Mouse (Mus musculus): ENCODE data around the gene Dbp. TPM values are rescaled to one million over a fixed set of nuclear protein-coding genes. Genes with fewer than 3 reads are reported as not detected.
A peak's percentile ranks its signal among the peaks of the same experiment; 100 is the strongest.

Gene Dbp
- polyA plus RNA-seq, 1 experiment from 2014 or later: 6.8 TPM

- H3K27ac ChIP-seq (ENCODE audit: low read length): no peak within 1 kb of the TSS
- ATAC-seq: peak; percentile 11
- DNase-seq (ENCODE audit: low spot score): peak; percentile 59
Observed at GRCm38 (mm10) chr7:45720413-45721233, 15.7 kb downstream of the Dbp start, which contains the start of gene Fam83e. Fam83e (plus strand) TSS chr7:45721212.

GRCm38 (mm10) chr7:45721234-45721571, 16.3 kb downstream of the Dbp start:
- Histone ChIP-seq H3K9me3 (ENCODE audit: low read length) (no peaks in the 10 kb centered on the region), H3K4me1 (ENCODE audit: insufficient read depth, low read depth, low read length) (peaks cover 10% of the 10 kb centered on the region; the same call in 1 of the 2 replicates), H3K36me3 (ENCODE audit: insufficient read depth, low read length) (peaks cover 23% of the 10 kb centered on the region), H3K27ac (ENCODE audit: low read length) (no peak overlapping the region), H3K4me2 (replicated peaks; ENCODE audit: low read depth, low read length) (no peak overlapping the region), H3K27me3 (replicated peaks; ENCODE audit: insufficient read depth, low read length) (no peaks in the 10 kb centered on the region), H3K9ac (replicated peaks; ENCODE audit: low read depth) (no peak overlapping the region), H3K4me3 (ENCODE audit: low read depth, low read length) (no peak overlapping the region)
- WGBS: 56% methylated on average over 7 of the region's 7 CpGs
- ATAC-seq (no peak), DNase-seq (ENCODE audit: low spot score) (no peak)
- no peak for TF ChIP-seq EP300 (IDR thresholded peaks at IDR 0.05)
- no peak for TF ChIP-seq CTCF (IDR thresholded peaks at IDR 0.05)

More at GRCm38 (mm10) chr7:45720413-45721233, 15.7 kb downstream of the Dbp start, which contains the start of gene Fam83e:
- TF ChIP-seq EP300 (IDR thresholded peaks at IDR 0.05) (no peak), CTCF (IDR thresholded peaks at IDR 0.05) (peak; percentile 46)
- Histone ChIP-seq H3K9ac (replicated peaks; ENCODE audit: low read depth) (no peak within 1 kb of the TSS), H3K4me2 (replicated peaks; ENCODE audit: low read depth, low read length) (no peak within 1 kb of the TSS), H3K4me3 (ENCODE audit: low read depth, low read length) (no peak within 1 kb of the TSS), H3K27me3 (replicated peaks; ENCODE audit: insufficient read depth, low read length) (no peaks in the 10 kb centered on the region), H3K36me3 (ENCODE audit: insufficient read depth, low read length) (peaks cover 23% of the 10 kb centered on the region), H3K4me1 (ENCODE audit: insufficient read depth, low read depth, low read length) (peaks cover 16% of the 10 kb centered on the region), H3K9me3 (ENCODE audit: low read length) (no peaks in the 10 kb centered on the region)
- 65% methylated on average over 12 of the region's 14 CpGs for WGBS

- Histone ChIP-seq H3K4me2 (replicated peaks; ENCODE audit: low read depth, low read length) (no peak overlapping the region), H3K4me3 (ENCODE audit: low read depth, low read length) (no peak overlapping the region), H3K27ac (ENCODE audit: low read length) (no peak overlapping the region), H3K36me3 (ENCODE audit: insufficient read depth, low read length) (peaks cover 23% of the 10 kb centered on the region), H3K9me3 (ENCODE audit: low read length) (no peaks in the 10 kb centered on the region), H3K9ac (replicated peaks; ENCODE audit: low read depth) (no peak overlapping the region), H3K4me1 (ENCODE audit: insufficient read depth, low read depth, low read length) (peaks cover 4% of the 10 kb centered on the region; the same call in 1 of the 2 replicates), H3K27me3 (replicated peaks; ENCODE audit: insufficient read depth, low read length) (no peaks in the 10 kb centered on the region)
- DNase-seq (ENCODE audit: low spot score) (no peak), ATAC-seq (no peak)
- WGBS: 56% methylated on average over 13 of the region's 13 CpGs
- TF ChIP-seq EP300 (IDR thresholded peaks at IDR 0.05) (no peak), CTCF (IDR thresholded peaks at IDR 0.05) (no peak)
Observed at GRCm38 (mm10) chr7:45721642-45722347, 16.9 kb downstream of the Dbp start.

- no peak overlapping the region for H3K4me3 ChIP-seq (ENCODE audit: low read depth, low read length)
- peaks cover 23% of the 10 kb centered on the region for H3K36me3 ChIP-seq (ENCODE audit: insufficient read depth, low read length)
- H3K4me2 ChIP-seq (replicated peaks; ENCODE audit: low read depth, low read length): no peak overlapping the region
- H3K27ac ChIP-seq (ENCODE audit: low read length): no peak overlapping the region
- no peak for DNase-seq (ENCODE audit: low spot score)
- H3K4me1 ChIP-seq (ENCODE audit: insufficient read depth, low read depth, low read length): peaks cover 2% of the 10 kb centered on the region; the same call in 1 of the 2 replicates
- no peak for ATAC-seq
- H3K9ac ChIP-seq (replicated peaks; ENCODE audit: low read depth): no peak overlapping the region
- TF ChIP-seq EP300 (IDR thresholded peaks at IDR 0.05) (no peak), CTCF (IDR thresholded peaks at IDR 0.05) (no peak)
- H3K27me3 ChIP-seq (replicated peaks; ENCODE audit: insufficient read depth, low read length): no peaks in the 10 kb centered on the region
- no peaks in the 10 kb centered on the region for H3K9me3 ChIP-seq (ENCODE audit: low read length)
- WGBS: 69% methylated on average over 13 of the region's 13 CpGs
Observed at GRCm38 (mm10) chr7:45722348-45722713, 17.4 kb downstream of the Dbp start.

GRCm38 (mm10) chr7:45723301-45723700, 18.4 kb downstream of the Dbp start:
- Histone ChIP-seq H3K4me1 (ENCODE audit: insufficient read depth, low read depth, low read length) (peaks cover 2% of the 10 kb centered on the region; the same call in 1 of the 2 replicates), H3K36me3 (ENCODE audit: insufficient read depth, low read length) (peaks cover 23% of the 10 kb centered on the region), H3K27ac (ENCODE audit: low read length) (no peak overlapping the region), H3K9ac (replicated peaks; ENCODE audit: low read depth) (no peak overlapping the region), H3K27me3 (replicated peaks; ENCODE audit: insufficient read depth, low read length) (no peaks in the 10 kb centered on the region), H3K9me3 (ENCODE audit: low read length) (no peaks in the 10 kb centered on the region), H3K4me3 (ENCODE audit: low read depth, low read length) (no peak overlapping the region), H3K4me2 (replicated peaks; ENCODE audit: low read depth, low read length) (no peak overlapping the region)
- 90% methylated on average over 4 of the region's 4 CpGs for WGBS
- ATAC-seq: no peak
- TF ChIP-seq CTCF (IDR thresholded peaks at IDR 0.05): no peak
- TF ChIP-seq EP300 (IDR thresholded peaks at IDR 0.05): no peak
- no peak for DNase-seq (ENCODE audit: low spot score)

GRCm38 (mm10) chr7:45723781-45724180, 18.9 kb downstream of the Dbp start:
- H3K36me3 ChIP-seq (ENCODE audit: insufficient read depth, low read length): peaks cover 23% of the 10 kb centered on the region
- no peaks in the 10 kb centered on the region for H3K9me3 ChIP-seq (ENCODE audit: low read length)
- no peak overlapping the region for H3K9ac ChIP-seq (replicated peaks; ENCODE audit: low read depth)
- H3K4me1 ChIP-seq (ENCODE audit: insufficient read depth, low read depth, low read length): peaks cover 2% of the 10 kb centered on the region; the same call in 1 of the 2 replicates
- H3K27me3 ChIP-seq (replicated peaks; ENCODE audit: insufficient read depth, low read length): no peaks in the 10 kb centered on the region
- DNase-seq (ENCODE audit: low spot score) (no peak), ATAC-seq (no peak)
- TF ChIP-seq EP300 (IDR thresholded peaks at IDR 0.05): no peak
- no peak for TF ChIP-seq CTCF (IDR thresholded peaks at IDR 0.05)
- 82% methylated on average over 14 of the region's 14 CpGs for WGBS
- no peak overlapping the region for H3K4me3 ChIP-seq (ENCODE audit: low read depth, low read length)
- no peak overlapping the region for H3K27ac ChIP-seq (ENCODE audit: low read length)
- H3K4me2 ChIP-seq (replicated peaks; ENCODE audit: low read depth, low read length): no peak overlapping the region
